Mouse (Mus musculus): ENCODE data around the gene Cyp8b1. TPM values are rescaled to one million over a fixed set of nuclear protein-coding genes. Genes with fewer than 3 reads are reported as not detected.

The Cyp8b1 gene
- total and polyA plus RNA-seq, 3 experiments, result not detected

DNA sequence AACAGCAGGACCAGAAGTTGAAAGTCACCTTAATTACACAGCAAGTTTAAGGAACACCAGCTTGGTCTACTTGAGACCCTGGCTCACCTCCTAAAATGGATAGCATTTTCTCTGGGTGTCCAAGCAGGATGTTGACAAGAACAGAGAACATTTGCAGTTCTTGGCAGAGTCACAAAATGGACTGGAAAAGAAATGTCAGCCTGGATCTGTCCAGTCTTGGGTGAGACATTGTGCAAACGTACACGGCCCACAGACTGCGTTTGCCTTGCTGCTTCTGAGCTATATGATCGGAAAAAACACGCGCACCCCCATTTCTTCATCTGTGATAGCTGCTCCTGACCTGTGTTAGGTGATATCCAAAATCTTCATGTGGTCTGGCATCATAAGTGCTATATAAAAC, 48.5 kb downstream of the Cyp8b1 start:
- no peak overlapping the region for H3K27ac ChIP-seq (ENCODE audit: control insufficient read depth, low read depth, low read length)
- no peak for DNase-seq (ENCODE audit: low read depth, low spot score)
- TF ChIP-seq POLR2AphosphoS5 (IDR thresholded peaks at IDR 0.05; ENCODE audit: borderline replicate concordance, low read depth, low read length) (no peak), MEF2A (IDR thresholded peaks at IDR 0.05; ENCODE audit: extremely low read depth, insufficient replicate concordance, low read depth, low read length, poor library complexity, severe bottlenecking) (no peak), RCOR1 (IDR thresholded peaks at IDR 0.05; ENCODE audit: low read depth, low read length) (no peak)
- H3K79me2 ChIP-seq (ENCODE audit: control insufficient read depth, insufficient read depth, low read length, poor library complexity), result no peaks in the 10 kb centered on the region
- no peaks in the 10 kb centered on the region for H3K36me3 ChIP-seq (ENCODE audit: control insufficient read depth in 1 of 2, insufficient read depth in 2 of 2, low read length in 2 of 2)
- H3K27me3 ChIP-seq (ENCODE audit: control insufficient read depth in 1 of 2, insufficient read depth in 2 of 2, low read length in 2 of 2), result peaks cover 3 to 6% of the 10 kb centered on the region in 2 experiments
- H3K9ac ChIP-seq (ENCODE audit: control insufficient read depth, low read depth, low read length, poor library complexity, severe bottlenecking), result no peak overlapping the region
- H3K4me1 ChIP-seq (ENCODE audit: control insufficient read depth in 1 of 2, insufficient read depth in 2 of 2, low read length in 2 of 2), result no peaks in the 10 kb centered on the region
- H3K4me3 ChIP-seq (ENCODE audit: control insufficient read depth in 1 of 2, insufficient read depth in 1 of 2, low read depth in 2 of 2, low read length in 2 of 2), result no peak overlapping the region
- H3K9me3 ChIP-seq (replicated peaks; ENCODE audit: insufficient read depth, low read length), result no peaks in the 10 kb centered on the region

DNA sequence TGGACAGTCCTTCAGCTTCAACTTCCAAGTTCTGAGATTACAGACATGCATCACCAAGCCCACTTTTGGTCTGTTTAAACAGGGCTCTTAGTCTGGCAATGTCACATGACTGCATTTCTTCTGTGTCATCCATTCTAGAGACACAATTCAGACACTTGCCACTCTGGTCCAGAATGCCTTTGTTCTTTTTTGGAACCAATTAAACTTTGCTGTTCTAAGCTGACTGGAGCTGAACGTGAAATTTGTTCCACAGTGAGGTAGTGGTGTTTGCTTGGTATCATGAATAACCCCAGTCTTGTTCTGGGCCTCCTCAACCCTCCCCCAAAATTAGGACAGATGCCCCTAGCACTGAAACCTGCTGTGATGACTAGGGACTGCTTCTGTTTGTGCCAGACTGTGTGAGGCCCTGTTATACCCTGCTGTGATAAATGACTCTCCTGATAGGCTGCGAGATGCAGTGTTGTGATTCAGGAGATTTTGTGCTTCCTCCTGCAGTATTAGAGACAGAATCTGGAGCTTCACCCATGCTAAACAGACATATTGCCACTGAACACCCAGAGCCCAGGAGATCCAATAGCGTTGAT, 50.6 kb downstream of the Cyp8b1 start:
- Histone ChIP-seq H3K79me2 (ENCODE audit: control insufficient read depth, insufficient read depth, low read length, poor library complexity) (no peaks in the 10 kb centered on the region), H3K36me3 (ENCODE audit: control insufficient read depth in 1 of 2, insufficient read depth in 2 of 2, low read length in 2 of 2) (no peaks in the 10 kb centered on the region), H3K4me3 (ENCODE audit: control insufficient read depth in 1 of 2, insufficient read depth in 1 of 2, low read depth in 2 of 2, low read length in 2 of 2) (no peak overlapping the region), H3K27me3 (ENCODE audit: control insufficient read depth in 1 of 2, insufficient read depth in 2 of 2, low read length in 2 of 2) (peaks cover 3 to 6% of the 10 kb centered on the region in 2 experiments; a peak in 3 of 4 replicates), H3K9ac (ENCODE audit: control insufficient read depth, low read depth, low read length, poor library complexity, severe bottlenecking) (no peak overlapping the region), H3K27ac (ENCODE audit: control insufficient read depth, low read depth, low read length) (no peak overlapping the region), H3K9me3 (replicated peaks; ENCODE audit: insufficient read depth, low read length) (no peaks in the 10 kb centered on the region), H3K4me1 (ENCODE audit: control insufficient read depth in 1 of 2, insufficient read depth in 2 of 2, low read length in 2 of 2) (no peaks in the 10 kb centered on the region)
- DNase-seq (ENCODE audit: low read depth, low spot score), result no peak
- TF ChIP-seq ELF1 (IDR thresholded peaks at IDR 0.05; ENCODE audit: low read depth, low read length) (no peak), USF2 (IDR thresholded peaks at IDR 0.05; ENCODE audit: borderline replicate concordance in 1 of 2, insufficient read depth in 1 of 2, low read depth in 1 of 2, low read length in 2 of 2) (no peak), MEF2A (IDR thresholded peaks at IDR 0.05; ENCODE audit: extremely low read depth, insufficient replicate concordance, low read depth, low read length, poor library complexity, severe bottlenecking) (no peak), KAT2A (conservative IDR thresholded peaks at IDR 0.05; ENCODE audit: low read depth, low read length) (no peak), MYC (IDR thresholded peaks at IDR 0.05; ENCODE audit: low read depth, low read length) (no peak), ZC3H11A (IDR thresholded peaks at IDR 0.05; ENCODE audit: low read depth, low read length) (no peak), SIN3A (IDR thresholded peaks at IDR 0.05; ENCODE audit: low read length) (no peak), RAD21 (IDR thresholded peaks at IDR 0.05; ENCODE audit: low read depth, low read length) (no peak), POLR2AphosphoS5 (IDR thresholded peaks at IDR 0.05; ENCODE audit: borderline replicate concordance, low read depth, low read length) (no peak), MXI1 (IDR thresholded peaks at IDR 0.05; ENCODE audit: low read depth, low read length) (no peak), MAZ (IDR thresholded peaks at IDR 0.05; ENCODE audit: low read depth, low read length) (no peak), TCF12 (IDR thresholded peaks at IDR 0.05; ENCODE audit: low read depth, low read length) (no peak), MAFK (IDR thresholded peaks at IDR 0.05; ENCODE audit: borderline replicate concordance, low read depth, low read length) (no peak), ZNF384 (IDR thresholded peaks at IDR 0.05; ENCODE audit: low read depth, low read length) (no peak), GABPA (IDR thresholded peaks at IDR 0.05; ENCODE audit: low read depth, low read length) (no peak), NRF1 (IDR thresholded peaks at IDR 0.05; ENCODE audit: insufficient read depth, low read depth, low read length, poor library complexity, severe bottlenecking) (no peak), SMC3 (IDR thresholded peaks at IDR 0.05; ENCODE audit: low read depth, low read length) (no peak)
